Mouse (Mus musculus) MEL (cell line): ENCODE measurements around the gene Ggps1. TPM values are rescaled to one million over a fixed set of nuclear protein-coding genes. Genes with fewer than 3 reads are reported as not detected.

Source experiments
- DNase-seq: peaks from one replicate; pipeline ENCODE4 v3.0.0; 2011; ENCODE audit warnings: low read depth, low spot score
- H3K27ac ChIP-seq: 2 replicates; pipeline ENCODE4 v1.5.1; 2012; ENCODE audit warnings: low read depth, mild to moderate bottlenecking, control low read depth, low read length, moderate library complexity; ENCODE audit not compliant: control insufficient read depth
- H3K27me3 ChIP-seq, 2 experiments: fragments of 150-350 bp in 1 of 2; sonication (generic) in 1 of 2; 2 replicates each; pipeline ENCODE4 v1.6.1; 2012; ENCODE audit warnings: low read length in 2 of 2, mild to moderate bottlenecking in 2 of 2, improper control_type of control experiment in 1 of 2, moderate library complexity in 1 of 2; ENCODE audit not compliant: insufficient read depth in 2 of 2, control insufficient read depth in 1 of 2
- H3K36me3 ChIP-seq, 2 experiments: 2 replicates each; pipeline ENCODE4 v1.6.1; 2012 to 2014; ENCODE audit warnings: low read length in 2 of 2, improper control_type of control experiment in 1 of 2, inconsistent platforms in 1 of 2, mild to moderate bottlenecking in 1 of 2; ENCODE audit not compliant: insufficient read depth in 2 of 2, control insufficient read depth in 1 of 2
- H3K4me1 ChIP-seq, 2 experiments: fragments of 150-350 bp in 1 of 2; sonication (generic) in 1 of 2; 2 replicates each; pipeline ENCODE4 v1.6.1; 2012; ENCODE audit warnings: low read length in 2 of 2, improper control_type of control experiment in 1 of 2, mild to moderate bottlenecking in 1 of 2; ENCODE audit not compliant: insufficient read depth in 2 of 2, control insufficient read depth in 1 of 2
- H3K4me3 ChIP-seq, 2 experiments: fragments of 150-350 bp in 1 of 2; sonication (generic) in 1 of 2; 2 replicates each; pipeline ENCODE4 v1.5.1; 2012; ENCODE audit warnings: low read depth in 2 of 2, low read length in 2 of 2, mild to moderate bottlenecking in 2 of 2, moderate library complexity in 2 of 2, control low read depth in 1 of 2, improper control_type of control experiment in 1 of 2; ENCODE audit not compliant: control insufficient read depth in 1 of 2, insufficient read depth in 1 of 2
- H3K79me2 ChIP-seq: 2 replicates; pipeline ENCODE4 v1.6.1; 2012; ENCODE audit warnings: mild to moderate bottlenecking, low read length, moderate library complexity; ENCODE audit not compliant: control insufficient read depth, poor library complexity, insufficient read depth
- H3K9ac ChIP-seq: 2 replicates; pipeline ENCODE4 v1.6.1; 2012; ENCODE audit warnings: low read depth, mild to moderate bottlenecking, control low read depth, low read length, moderate library complexity; ENCODE audit not compliant: control insufficient read depth, poor library complexity, severe bottlenecking
- H3K9me3 ChIP-seq: fragments of 150-350 bp; sonication (generic); replicated peaks from 2 replicates; pipeline ENCODE4 v1.6.1; 2012; ENCODE audit warnings: mild to moderate bottlenecking, low read length, improper control_type of control experiment, moderate library complexity; ENCODE audit not compliant: insufficient read depth
- E2F4 ChIP-seq: IDR thresholded peaks from 2 replicates; pipeline ENCODE4 v1.6.1; 2011; ENCODE audit warnings: low read depth, low read length, improper control_type of control experiment, borderline replicate concordance
- ELF1 ChIP-seq: IDR thresholded peaks from 2 replicates; pipeline ENCODE4 v1.6.1; 2014; ENCODE audit warnings: low read depth, mild to moderate bottlenecking, inconsistent platforms, low read length, improper control_type of control experiment, moderate library complexity
- MAFK ChIP-seq: IDR thresholded peaks from 2 replicates; pipeline ENCODE4 v1.6.1; 2011; ENCODE audit warnings: low read depth, mild to moderate bottlenecking, low read length, improper control_type of control experiment, borderline replicate concordance
- MAZ ChIP-seq: IDR thresholded peaks from 2 replicates; pipeline ENCODE4 v1.6.1; 2012; ENCODE audit warnings: low read depth, mild to moderate bottlenecking, inconsistent platforms, low read length, improper control_type of control experiment
- MEF2A ChIP-seq: IDR thresholded peaks from 2 replicates; pipeline ENCODE4 v1.6.1; 2014; ENCODE audit warnings: low read depth, mild to moderate bottlenecking, inconsistent platforms, low read length, improper control_type of control experiment; ENCODE audit not compliant: poor library complexity, insufficient replicate concordance, severe bottlenecking; ENCODE audit errors: extremely low read depth
- MXI1 ChIP-seq: IDR thresholded peaks from 2 replicates; pipeline ENCODE4 v1.6.1; 2011; ENCODE audit warnings: mild to moderate bottlenecking, low read depth, low read length, improper control_type of control experiment
- MYB ChIP-seq: IDR thresholded peaks from 2 replicates; pipeline ENCODE4 v1.6.1; 2011; ENCODE audit warnings: mild to moderate bottlenecking, low read depth, low read length, improper control_type of control experiment
- MYC ChIP-seq: IDR thresholded peaks from 2 replicates; pipeline ENCODE4 v1.6.1; 2011; ENCODE audit warnings: low read depth, mild to moderate bottlenecking, low read length, improper control_type of control experiment, moderate library complexity
- NELFE ChIP-seq: IDR thresholded peaks from 2 replicates; pipeline ENCODE4 v1.6.1; 2011; ENCODE audit warnings: low read depth, low read length, improper control_type of control experiment
- POLR2AphosphoS2 ChIP-seq: IDR thresholded peaks from 2 replicates; pipeline ENCODE4 v1.6.1; 2011; ENCODE audit warnings: low read length, improper control_type of control experiment
- RCOR1 ChIP-seq: IDR thresholded peaks from 2 replicates; pipeline ENCODE4 v1.6.1; 2012; ENCODE audit warnings: low read depth, mild to moderate bottlenecking, inconsistent platforms, low read length, improper control_type of control experiment
- SIN3A ChIP-seq: IDR thresholded peaks from 2 replicates; pipeline ENCODE4 v1.6.1; 2012; ENCODE audit warnings: low read length, improper control_type of control experiment, inconsistent platforms
- TCF12 ChIP-seq: IDR thresholded peaks from 2 replicates; pipeline ENCODE4 v1.6.1; 2014; ENCODE audit warnings: low read depth, mild to moderate bottlenecking, inconsistent platforms, low read length, improper control_type of control experiment, moderate library complexity
- USF1 ChIP-seq: IDR thresholded peaks from 2 replicates; pipeline ENCODE4 v1.6.1; 2014; ENCODE audit warnings: low read depth, mild to moderate bottlenecking, inconsistent platforms, low read length, improper control_type of control experiment, moderate library complexity
- ZC3H11A ChIP-seq: IDR thresholded peaks from 2 replicates; pipeline ENCODE4 v1.6.1; 2012; ENCODE audit warnings: low read depth, mild to moderate bottlenecking, inconsistent platforms, low read length, improper control_type of control experiment
- ZKSCAN1 ChIP-seq: IDR thresholded peaks from 2 replicates; pipeline ENCODE4 v1.6.1; 2012; ENCODE audit warnings: low read depth, mild to moderate bottlenecking, inconsistent platforms, low read length, improper control_type of control experiment, moderate library complexity
- ZNF384 ChIP-seq: IDR thresholded peaks from 2 replicates; pipeline ENCODE4 v1.6.1; 2012; ENCODE audit warnings: low read depth, mild to moderate bottlenecking, inconsistent platforms, low read length, improper control_type of control experiment
- polyA plus RNA-seq, 2 experiments: library from polyadenylated mRNA; stranded (reverse) in 1 of 2; unstranded in 1 of 2; fragments of >175 nt in 1 of 2; fragments of >200 nt in 1 of 2; gene quantifications; 2 replicates each; pipeline versions ENCODE4 v1.2.1 to v1.2.4; 2012; ENCODE audit warnings: low replicate concordance in 2 of 2, low read depth in 1 of 2; ENCODE audit not compliant: insufficient read length in 2 of 2, insufficient read depth in 1 of 2, missing spikeins in 1 of 2
- total RNA-seq: library from RNA; depleted of rRNA; stranded (reverse); fragments of 300-350 nt; gene quantifications from 2 replicates; pipeline ENCODE4 v1.2.3, GENCODE M21; 2012

The Ggps1 gene
- total and polyA plus RNA-seq, 3 experiments, result 23.3 to 31.3 TPM; not detected in 1

- TF ChIP-seq MXI1 (peak; percentile 40), TCF12 (peak; percentile 91), SIN3A (peak; percentile 77), USF1 (peak; percentile 87)
Measured at GRCm38 (mm10) chr13:14033309-14034072, 29.8 kb downstream of the Ggps1 start (continued).

- Histone ChIP-seq H3K27me3 (no peaks in the 10 kb centered on the region), H3K79me2 (peaks cover 16% of the 10 kb centered on the region), H3K27ac (no peak overlapping the region), H3K4me3 (no peak overlapping the region), H3K36me3 (peaks cover 21 to 33% of the 10 kb centered on the region in 2 experiments), H3K9ac (no peak overlapping the region), H3K4me1 (peaks cover 0 to 22% of the 10 kb centered on the region in 2 experiments; a peak in 3 of 4 replicates), H3K9me3 (no peaks in the 10 kb centered on the region)
- TF ChIP-seq MYB, result no peak
- TF ChIP-seq ZNF384, result peak; percentile 63; the same call in 1 of the 2 replicates
- TF ChIP-seq E2F4, result no peak
- TF ChIP-seq RCOR1, result 0 out of 2 replicates have a peak, but pooled peaks have one; percentile 21
- TF ChIP-seq MEF2A, result no peak
- TF ChIP-seq MAFK, result no peak
- no peak for TF ChIP-seq MXI1
- no peak for TF ChIP-seq MAZ
- DNase-seq, result no peak
Measured at GRCm38 (mm10) chr13:14026154-14026820, 37.0 kb downstream of the Ggps1 start.

GRCm38 (mm10) chr13:14025554-14025953 is 37.7 kb downstream of the Ggps1 start:
- H3K79me2 ChIP-seq, result peaks cover 11% of the 10 kb centered on the region; the same call in 1 of the 2 replicates

More at GRCm38 (mm10) chr13:14025554-14025953, 37.7 kb downstream of the Ggps1 start:
- no peak overlapping the region for H3K9ac ChIP-seq
- no peaks in the 10 kb centered on the region for H3K9me3 ChIP-seq
- H3K4me3 ChIP-seq, result no peak overlapping the region
- TF ChIP-seq USF1 (no peak), POLR2AphosphoS2 (no peak; the same call in 1 of the 2 replicates), ZNF384 (no peak), ELF1 (no peak), NELFE (no peak), ZKSCAN1 (no peak), MYC (no peak), E2F4 (no peak), ZC3H11A (no peak)
- TF ChIP-seq, all 39 proteins: peak for 0
- no peak for DNase-seq
- Histone ChIP-seq H3K27me3 (no peaks in the 10 kb centered on the region), H3K4me1 (peaks cover 0 to 22% of the 10 kb centered on the region in 2 experiments; a peak in 3 of 4 replicates), H3K27ac (no peak overlapping the region; the same call in 1 of the 2 replicates), H3K36me3 (peaks cover 18 to 33% of the 10 kb centered on the region in 2 experiments)
